Mouse (Mus musculus): ENCODE measurements at regions not wholly inside any gene's neighbourhood (a gene's known extent, or its start where the extent isn't known, plus 50 kb on each side); places are given as distances from the start of the nearest gene placed in this dataset.
A peak's percentile ranks its signal among the peaks of the same experiment; 100 is the strongest.
"Not testable (repeated sequence)": the region's sequence is repeated elsewhere in the genome, so short reads cannot be mapped to it uniquely, and the experiment has no call there.

GRCm38 (mm10) chr1:114641215-114641614, 1043.3 kb upstream of the Cntnap5a start:
- DNase-seq, result no peak

GRCm38 (mm10) chr1:114641854-114642253, 1042.7 kb upstream of the Cntnap5a start:
- DNase-seq, result not testable (repeated sequence)

GRCm38 (mm10) chr1:114673954-114674353, 1010.6 kb upstream of the Cntnap5a start:
- no peak for DNase-seq

- no peak for DNase-seq
Measured at GRCm38 (mm10) chr1:114681258-114681657, 1003.3 kb upstream of the Cntnap5a start.

GRCm38 (mm10) chr1:114721142-114721541, 963.4 kb upstream of the Cntnap5a start:
- DNase-seq, result no peak

GRCm38 (mm10) chr1:114729167-114729566, 955.4 kb upstream of the Cntnap5a start:
- DNase-seq, result peak; percentile 6 to 7
